Mouse (Mus musculus): ENCODE measurements around the gene Chtop. TPM values are rescaled to one million over a fixed set of nuclear protein-coding genes. Genes with fewer than 3 reads are reported as not detected.

Chtop gene
- polyA plus RNA-seq, 1 experiment from 2014 or later, result 109 TPM

GRCm38 (mm10) chr3:90537141-90537904 lies 28.0 kb upstream of the Chtop start, which contains the start of gene S100a16:
TSS of gene S100a16 (plus strand) at chr3:90537254.
- no peak within 1 kb of the TSS; the same call in 1 of the 2 replicates for H3K27ac ChIP-seq (ENCODE audit: low read depth)
- peak within 1 kb of the TSS; percentile 45 for H3K4me2 ChIP-seq
- peak within 1 kb of the TSS; percentile 3; the same call in 1 of the 2 replicates for H3K4me3 ChIP-seq (ENCODE audit: low read depth, low read length)
- H3K36me3 ChIP-seq (ENCODE audit: insufficient read depth), result no peaks in the 10 kb centered on the region
- ATAC-seq (ENCODE audit: insufficient read depth), result peak; percentile 77
- peak; percentile 54 for DNase-seq
- TF ChIP-seq CTCF (IDR thresholded peaks at IDR 0.05; ENCODE audit: low read depth), result no peak
- H3K9ac ChIP-seq, result no peak within 1 kb of the TSS
- no peaks in the 10 kb centered on the region for H3K4me1 ChIP-seq (ENCODE audit: insufficient read depth)
- no peaks in the 10 kb centered on the region for H3K9me3 ChIP-seq (ENCODE audit: low read depth, low read length)
- no peaks in the 10 kb centered on the region for H3K27me3 ChIP-seq (ENCODE audit: insufficient read depth, low read length)
- 34% methylated on average over 10 of the region's 10 CpGs for WGBS

- no peak for TF ChIP-seq CTCF (IDR thresholded peaks at IDR 0.05; ENCODE audit: low read depth)
- Histone ChIP-seq H3K9me3 (ENCODE audit: low read depth, low read length) (no peaks in the 10 kb centered on the region), H3K27ac (ENCODE audit: low read depth) (no peak overlapping the region), H3K4me3 (ENCODE audit: low read depth, low read length) (no peak overlapping the region), H3K4me1 (ENCODE audit: insufficient read depth) (no peaks in the 10 kb centered on the region), H3K4me2 (no peak overlapping the region), H3K9ac (no peak overlapping the region), H3K27me3 (ENCODE audit: insufficient read depth, low read length) (no peaks in the 10 kb centered on the region), H3K36me3 (ENCODE audit: insufficient read depth) (no peaks in the 10 kb centered on the region)
- DNase-seq, result no peak
- no peak for ATAC-seq (ENCODE audit: insufficient read depth)
- WGBS, result 74% methylated on average over 1 of the region's 1 CpGs
These were observed 26.1 kb upstream of the Chtop start for GRCm38 (mm10) chr3:90535446-90535845.

- no peak for TF ChIP-seq CTCF (IDR thresholded peaks at IDR 0.05; ENCODE audit: low read depth)
- DNase-seq (no peak), ATAC-seq (ENCODE audit: insufficient read depth) (no peak)
- no peaks in the 10 kb centered on the region for H3K27me3 ChIP-seq (ENCODE audit: insufficient read depth, low read length)
- H3K4me3 ChIP-seq (ENCODE audit: low read depth, low read length), result no peak overlapping the region
- H3K4me1 ChIP-seq (ENCODE audit: insufficient read depth), result no peaks in the 10 kb centered on the region
- no peak overlapping the region for H3K9ac ChIP-seq
- no peak overlapping the region for H3K4me2 ChIP-seq
- H3K27ac ChIP-seq (ENCODE audit: low read depth), result no peak overlapping the region
- no peaks in the 10 kb centered on the region for H3K9me3 ChIP-seq (ENCODE audit: low read depth, low read length)
- 52% methylated on average over 5 of the region's 5 CpGs for WGBS
- H3K36me3 ChIP-seq (ENCODE audit: insufficient read depth), result no peaks in the 10 kb centered on the region
These were observed 22.4 kb upstream of the Chtop start for GRCm38 (mm10) chr3:90531713-90532112.

- TF ChIP-seq CTCF (IDR thresholded peaks at IDR 0.05; ENCODE audit: low read depth), result no peak
- Histone ChIP-seq H3K4me3 (ENCODE audit: low read depth, low read length) (no peak overlapping the region), H3K9ac (no peak overlapping the region), H3K4me2 (no peak overlapping the region), H3K9me3 (ENCODE audit: low read depth, low read length) (no peaks in the 10 kb centered on the region), H3K27me3 (ENCODE audit: insufficient read depth, low read length) (no peaks in the 10 kb centered on the region), H3K4me1 (ENCODE audit: insufficient read depth) (peaks cover 3% of the 10 kb centered on the region; the same call in 1 of the 2 replicates), H3K36me3 (ENCODE audit: insufficient read depth) (no peaks in the 10 kb centered on the region), H3K27ac (ENCODE audit: low read depth) (no peak overlapping the region)
- ATAC-seq (ENCODE audit: insufficient read depth) (no peak), DNase-seq (no peak)
- 82% methylated on average over 7 of the region's 7 CpGs for WGBS
These were observed 18.1 kb upstream of the Chtop start for GRCm38 (mm10) chr3:90527291-90527873.

- H3K9me3 ChIP-seq (ENCODE audit: low read depth, low read length), result no peaks in the 10 kb centered on the region
- no peak for TF ChIP-seq CTCF (IDR thresholded peaks at IDR 0.05; ENCODE audit: low read depth)
- H3K27ac ChIP-seq (ENCODE audit: low read depth), result no peak within 1 kb of the TSS
- no peak within 1 kb of the TSS for H3K4me3 ChIP-seq (ENCODE audit: low read depth, low read length)
- no peak within 1 kb of the TSS for H3K9ac ChIP-seq
- 47% methylated on average over 5 of the region's 5 CpGs for WGBS
- H3K4me2 ChIP-seq, result no peak within 1 kb of the TSS
- no peaks in the 10 kb centered on the region for H3K36me3 ChIP-seq (ENCODE audit: insufficient read depth)
- peaks cover 3% of the 10 kb centered on the region; the same call in 1 of the 2 replicates for H3K4me1 ChIP-seq (ENCODE audit: insufficient read depth)
- ATAC-seq (ENCODE audit: insufficient read depth) (peak; percentile 89), DNase-seq (peak; percentile 63)
- no peaks in the 10 kb centered on the region for H3K27me3 ChIP-seq (ENCODE audit: insufficient read depth, low read length)
These were observed 17.3 kb upstream of the Chtop start, which contains the start of gene S100a14 for GRCm38 (mm10) chr3:90526580-90526979. TSS of gene S100a14 (plus strand) at chr3:90526856.

GRCm38 (mm10) chr3:90526076-90526475 lies 16.8 kb upstream of the Chtop start:
- no peaks in the 10 kb centered on the region for H3K36me3 ChIP-seq (ENCODE audit: insufficient read depth)
- no peak overlapping the region for H3K4me3 ChIP-seq (ENCODE audit: low read depth, low read length)
- DNase-seq, result no peak
- no peak for TF ChIP-seq CTCF (IDR thresholded peaks at IDR 0.05; ENCODE audit: low read depth)
- no peaks in the 10 kb centered on the region for H3K27me3 ChIP-seq (ENCODE audit: insufficient read depth, low read length)
- ATAC-seq (ENCODE audit: insufficient read depth), result peak; percentile 3; the same call in 1 of the 2 replicates
- no peak overlapping the region for H3K4me2 ChIP-seq
- no peaks in the 10 kb centered on the region for H3K9me3 ChIP-seq (ENCODE audit: low read depth, low read length)
- 65% methylated on average over 2 of the region's 2 CpGs for WGBS
- H3K27ac ChIP-seq (ENCODE audit: low read depth), result no peak overlapping the region
- H3K4me1 ChIP-seq (ENCODE audit: insufficient read depth), result peaks cover 3% of the 10 kb centered on the region; the same call in 1 of the 2 replicates
- no peak overlapping the region for H3K9ac ChIP-seq

- 44% methylated on average over 4 of the region's 4 CpGs for WGBS
- H3K9me3 ChIP-seq (ENCODE audit: low read depth, low read length), result no peaks in the 10 kb centered on the region
- ATAC-seq (ENCODE audit: insufficient read depth) (peak; percentile 29; the same call in 1 of the 2 replicates), DNase-seq (peak; percentile 72)
- peak; percentile 75 for TF ChIP-seq CTCF (IDR thresholded peaks at IDR 0.05; ENCODE audit: low read depth)
- no peak overlapping the region for H3K4me3 ChIP-seq (ENCODE audit: low read depth, low read length)
- no peaks in the 10 kb centered on the region for H3K27me3 ChIP-seq (ENCODE audit: insufficient read depth, low read length)
- no peak overlapping the region for H3K4me2 ChIP-seq
- no peak overlapping the region for H3K9ac ChIP-seq
- no peaks in the 10 kb centered on the region for H3K36me3 ChIP-seq (ENCODE audit: insufficient read depth)
- H3K4me1 ChIP-seq (ENCODE audit: insufficient read depth), result peaks cover 3% of the 10 kb centered on the region; the same call in 1 of the 2 replicates
- H3K27ac ChIP-seq (ENCODE audit: low read depth), result no peak overlapping the region
These were observed 16.1 kb upstream of the Chtop start for GRCm38 (mm10) chr3:90525421-90525820.

Measured in lung, embryonic 14.5 days (tissue).